Mouse (Mus musculus) midbrain, embryonic 11.5 days (tissue): ENCODE data around the gene Bicd2. TPM values are rescaled to one million over a fixed set of nuclear protein-coding genes. Genes with fewer than 3 reads are reported as not detected.
A peak's percentile ranks its signal among the peaks of the same experiment; 100 is the strongest.

Experiments
- ATAC-seq: fragments of 200-750 bp; cut with Nextera tagmentation; 2 replicates; pipeline ENCODE4 v1.8.0; 2017; ENCODE audit warnings: moderate TSS enrichment, moderate library complexity; ENCODE audit not compliant: low FRiP score
- DNase-seq: peaks from one replicate; pipeline ENCODE4 v3.0.0; 2015; ENCODE audit warnings: low spot score; ENCODE audit errors: missing footprints
- H3K27ac ChIP-seq: fragments of 300-500 bp; sonication (generic); 2 replicates; pipeline ENCODE4 v1.5.1; 2014; ENCODE audit warnings: low read depth, low read length
- H3K27me3 ChIP-seq: fragments of 300-500 bp; sonication (generic); 2 replicates; pipeline ENCODE4 v1.6.1; 2014; ENCODE audit warnings: mild to moderate bottlenecking, low read length, moderate library complexity, mixed read lengths; ENCODE audit not compliant: control insufficient read depth, insufficient read depth
- H3K36me3 ChIP-seq: fragments of 300-500 bp; sonication (generic); 2 replicates; pipeline ENCODE4 v1.6.1; 2014; ENCODE audit warnings: mild to moderate bottlenecking, low read length, moderate library complexity, mixed read lengths; ENCODE audit not compliant: control insufficient read depth, insufficient read depth
- H3K4me1 ChIP-seq: fragments of 300-500 bp; sonication (generic); 2 replicates; pipeline ENCODE4 v1.6.1; 2014; ENCODE audit warnings: low read length; ENCODE audit not compliant: control insufficient read depth, insufficient read depth
- H3K4me2 ChIP-seq: fragments of 300-500 bp; sonication (generic); 2 replicates; pipeline ENCODE4 v1.6.1; 2014; ENCODE audit warnings: mild to moderate bottlenecking, moderate library complexity
- H3K4me3 ChIP-seq: fragments of 300-500 bp; sonication (generic); 2 replicates; pipeline ENCODE4 v1.5.1; 2014; ENCODE audit warnings: low read depth, low read length
- H3K9ac ChIP-seq: fragments of 300-500 bp; sonication (generic); 2 replicates; pipeline ENCODE4 v1.6.1; 2014; ENCODE audit warnings: low read length
- H3K9me3 ChIP-seq: fragments of 300-500 bp; sonication (generic); 2 replicates; pipeline ENCODE4 v1.6.1; 2016; ENCODE audit warnings: low read length; ENCODE audit not compliant: control insufficient read depth
- WGBS: fragments of 180-500 bp; shearing (Covaris S2); extraction: QIAGEN DNeasy Blood & Tissue Kit; methylation state at CpG from one replicate; pipeline ENCODE4 v1.1.7; 2014; 5-methylcytosine and 5-hydroxymethylcytosine counted together
- polyA plus RNA-seq: library from polyadenylated mRNA; unstranded; fragments of >200 nt; fragmentation: Nextera tagmentation; extraction: Ambion mirVana; gene quantifications from 2 replicates; pipeline ENCODE4 v1.2.1, GENCODE M21; 2014

The Bicd2 gene
- polyA plus RNA-seq, 1 experiment from 2014 or later: 25.3 TPM

DNA sequence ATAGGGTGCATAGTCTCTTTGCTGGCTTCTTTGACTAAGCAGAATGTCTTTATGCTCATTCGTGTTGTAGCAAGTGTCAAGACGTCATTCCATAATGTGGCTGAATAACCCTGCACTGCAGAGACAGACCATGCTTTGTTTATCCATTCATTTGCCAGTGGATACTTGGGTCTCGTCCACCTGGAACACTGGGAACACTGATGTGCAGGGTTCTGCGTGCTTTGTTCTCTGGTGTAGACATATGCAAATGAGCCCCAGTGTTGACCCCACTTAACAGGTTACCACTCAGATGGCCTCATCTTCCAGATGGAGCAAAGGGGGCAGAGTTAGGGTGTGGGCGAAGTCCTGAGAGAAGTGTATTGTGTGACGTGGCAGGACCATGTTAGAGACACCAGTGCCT lies 32.9 kb downstream of the Bicd2 start:
- ATAC-seq (no peak), DNase-seq (no peak)
- H3K27me3 ChIP-seq: no peaks in the 10 kb centered on the region
- H3K4me3 ChIP-seq: no peak overlapping the region
- H3K9me3 ChIP-seq: no peaks in the 10 kb centered on the region
- H3K4me1 ChIP-seq: no peaks in the 10 kb centered on the region
- H3K27ac ChIP-seq: no peak overlapping the region
- WGBS: 78% methylated on average over 6 of the region's 6 CpGs
- H3K9ac ChIP-seq: no peak overlapping the region
- H3K4me2 ChIP-seq: no peak overlapping the region
- H3K36me3 ChIP-seq: peaks cover 24% of the 10 kb centered on the region; the same call in 1 of the 2 replicates

DNA sequence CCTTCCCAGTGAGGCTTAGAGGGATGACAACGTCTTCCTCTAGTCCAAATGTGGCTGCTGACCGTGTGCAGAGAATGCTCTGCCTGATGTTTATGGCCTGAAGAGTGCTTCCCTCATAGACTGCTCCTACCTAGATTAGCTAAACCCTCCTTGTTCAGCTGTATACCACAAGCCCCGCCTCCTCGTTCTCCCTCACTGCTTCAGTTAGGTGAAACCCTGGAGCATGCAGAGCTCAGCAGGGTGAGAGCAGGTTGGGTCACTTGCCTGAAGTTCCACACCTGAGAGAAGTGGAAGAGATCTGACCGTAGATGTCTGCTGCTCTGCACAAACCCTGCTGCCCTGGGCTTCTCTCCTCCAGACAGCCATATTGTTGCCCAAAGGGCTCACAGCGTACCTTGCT lies 33.3 kb downstream of the Bicd2 start:
- Histone ChIP-seq H3K9me3 (no peaks in the 10 kb centered on the region), H3K4me3 (no peak overlapping the region), H3K27me3 (no peaks in the 10 kb centered on the region), H3K4me2 (no peak overlapping the region), H3K36me3 (peaks cover 28% of the 10 kb centered on the region), H3K4me1 (no peaks in the 10 kb centered on the region), H3K9ac (no peak overlapping the region), H3K27ac (no peak overlapping the region)
- 88% methylated on average over 6 of the region's 6 CpGs for WGBS
- no peak for ATAC-seq
- no peak for DNase-seq

- 85% methylated on average over 6 of the region's 6 CpGs for WGBS
- Histone ChIP-seq H3K36me3 (peaks cover 43% of the 10 kb centered on the region), H3K9ac (no peak overlapping the region), H3K27me3 (no peaks in the 10 kb centered on the region), H3K4me1 (no peaks in the 10 kb centered on the region), H3K4me2 (no peak overlapping the region), H3K27ac (no peak overlapping the region), H3K4me3 (no peak overlapping the region), H3K9me3 (no peaks in the 10 kb centered on the region)
- ATAC-seq (no peak), DNase-seq (no peak)
These were observed 36.2 kb downstream of the Bicd2 start for GRCm38 (mm10) chr13:49377608-49378007.

- Histone ChIP-seq H3K9ac (no peak overlapping the region), H3K4me2 (no peak overlapping the region), H3K27ac (no peak overlapping the region), H3K4me3 (no peak overlapping the region), H3K27me3 (no peaks in the 10 kb centered on the region), H3K9me3 (no peaks in the 10 kb centered on the region), H3K4me1 (no peaks in the 10 kb centered on the region), H3K36me3 (peaks cover 49% of the 10 kb centered on the region)
- DNase-seq (no peak), ATAC-seq (no peak)
- 92% methylated on average over 20 of the region's 20 CpGs for WGBS
These were observed 37.9 kb downstream of the Bicd2 start for GRCm38 (mm10) chr13:49379301-49379700.

DNA sequence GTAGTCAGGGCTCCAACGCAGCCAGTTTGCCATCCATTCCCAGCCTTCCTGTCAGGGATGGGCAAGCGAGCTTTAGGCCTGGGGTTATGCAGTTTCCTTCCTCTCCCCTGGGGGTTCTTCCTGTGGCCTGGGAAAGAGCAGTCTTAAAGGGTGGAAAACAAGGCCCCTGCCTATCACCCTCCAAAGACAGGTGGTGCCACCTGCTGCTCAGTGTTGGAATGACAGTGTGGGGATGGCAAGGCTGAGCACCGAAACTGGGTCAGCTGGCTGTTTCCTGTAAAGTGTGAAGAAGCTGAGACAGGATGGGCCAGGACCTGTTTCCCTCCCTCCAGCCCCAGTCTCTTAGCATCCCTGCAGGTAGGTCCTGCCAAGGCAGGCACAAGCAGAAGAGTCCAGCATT lies 39.8 kb downstream of the Bicd2 start:
- peak; percentile 97 for DNase-seq
- H3K36me3 ChIP-seq: peaks cover 43% of the 10 kb centered on the region
- no peaks in the 10 kb centered on the region for H3K4me1 ChIP-seq
- H3K9ac ChIP-seq: no peak overlapping the region
- no peak overlapping the region for H3K4me2 ChIP-seq
- H3K27me3 ChIP-seq: no peaks in the 10 kb centered on the region
- no peak overlapping the region for H3K27ac ChIP-seq
- ATAC-seq: peak; percentile 61; the same call in 1 of the 2 replicates
- H3K9me3 ChIP-seq: no peaks in the 10 kb centered on the region
- no peak overlapping the region for H3K4me3 ChIP-seq
- 36% methylated on average over 3 of the region's 3 CpGs for WGBS

GRCm38 (mm10) chr13:49382997-49383396 lies 41.6 kb downstream of the Bicd2 start:
- H3K36me3 ChIP-seq: peaks cover 39% of the 10 kb centered on the region
- ATAC-seq: no peak
- no peaks in the 10 kb centered on the region for H3K9me3 ChIP-seq
- H3K4me1 ChIP-seq: no peaks in the 10 kb centered on the region
- no peak overlapping the region for H3K4me2 ChIP-seq
- H3K9ac ChIP-seq: no peak overlapping the region
- DNase-seq: no peak
- WGBS: 94% methylated on average over 23 of the region's 23 CpGs
- no peak overlapping the region for H3K27ac ChIP-seq
- no peaks in the 10 kb centered on the region for H3K27me3 ChIP-seq
- H3K4me3 ChIP-seq: no peak overlapping the region

- peaks cover 24% of the 10 kb centered on the region for H3K36me3 ChIP-seq
- no peaks in the 10 kb centered on the region for H3K27me3 ChIP-seq
- ATAC-seq: no peak
These were observed 43.5 kb downstream of the Bicd2 start for GRCm38 (mm10) chr13:49384751-49385463.

GRCm38 (mm10) chr13:49391374-49391773 lies 50.0 kb downstream of the Bicd2 start:
- Histone ChIP-seq H3K4me3 (no peak overlapping the region), H3K36me3 (peaks cover 5% of the 10 kb centered on the region; the same call in 1 of the 2 replicates), H3K9me3 (no peaks in the 10 kb centered on the region), H3K4me2 (no peak overlapping the region), H3K27me3 (no peaks in the 10 kb centered on the region), H3K9ac (no peak overlapping the region), H3K4me1 (no peaks in the 10 kb centered on the region), H3K27ac (no peak overlapping the region)
- WGBS: 93% methylated on average over 2 of the region's 2 CpGs
- ATAC-seq: no peak
- no peak for DNase-seq

More at GRCm38 (mm10) chr13:49384751-49385463, 43.5 kb downstream of the Bicd2 start:
- H3K9ac ChIP-seq: no peak overlapping the region
- no peaks in the 10 kb centered on the region for H3K9me3 ChIP-seq
- no peaks in the 10 kb centered on the region for H3K4me1 ChIP-seq
- WGBS: 88% methylated on average over 16 of the region's 16 CpGs
- no peak overlapping the region for H3K4me3 ChIP-seq
- no peak overlapping the region for H3K27ac ChIP-seq
- DNase-seq: no peak
- H3K4me2 ChIP-seq: no peak overlapping the region

DNA sequence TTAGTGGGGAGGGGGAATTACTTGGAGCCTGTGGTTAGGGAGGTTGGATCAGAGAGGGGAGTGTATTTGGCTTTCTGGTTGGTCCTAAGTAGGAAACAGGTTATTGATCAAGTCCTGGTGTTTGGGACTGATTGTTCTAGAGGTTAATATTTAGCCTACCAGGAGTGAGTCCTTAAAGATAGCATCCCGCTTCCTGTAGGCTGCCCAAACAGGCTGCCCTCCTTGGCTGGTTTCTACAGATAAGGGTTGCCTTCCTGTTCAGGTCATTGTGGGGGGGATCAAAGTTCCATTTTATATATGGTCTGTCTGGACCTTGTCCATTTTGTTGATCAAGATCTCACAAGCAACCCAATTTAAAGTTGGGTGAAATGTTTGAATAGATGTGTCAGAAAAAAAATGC lies 52.2 kb downstream of the Bicd2 start:
- no peak overlapping the region for H3K9ac ChIP-seq
- H3K27me3 ChIP-seq: no peaks in the 10 kb centered on the region
- whole genome bisulfite sequencing: 95% methylated on average over 1 of the region's 1 CpGs
- DNase-seq: no peak
- no peak overlapping the region for H3K4me3 ChIP-seq
- no peaks in the 10 kb centered on the region; the same call in 1 of the 2 replicates for H3K36me3 ChIP-seq
- H3K4me1 ChIP-seq: no peaks in the 10 kb centered on the region
- no peak for ATAC-seq
- H3K4me2 ChIP-seq: no peak overlapping the region
- no peaks in the 10 kb centered on the region for H3K9me3 ChIP-seq
- H3K27ac ChIP-seq: no peak overlapping the region
